9 mouse cellular contexts compared by ENCODE assay signal in genomic region chr19:59459811-59460241, GRCm38 (mm10). TPM values are rescaled to one million over a fixed set of nuclear protein-coding genes. Genes with fewer than 3 reads are reported as not detected.
DNase-seq lines count a peak whose midpoint lies in the region; ATAC-seq and TF ChIP-seq lines count a peak whose summit lies in the region.
"Had no signal": no experiment of that assay in that cellular context is flagged by ENCODE, and none has a peak within 500 bp of the region (broad histone marks: within the 10 kb centered on the region; RNA-seq: fewer than 3 reads in every experiment).

No protein-coding gene starts in this region.

- intact Hi-C loops in heart, postnatal 36 days (cut with DNase I) = loop anchor here (5.0 kb wide), 1 partner anchor 288 kb away; the partner anchor contains the start of gene Vax1
- intact Hi-C loops in left cerebral cortex, postnatal 10 days (cut with DNase I) = loop anchor here (5.0 kb wide), 1 partner anchor 482 kb away; the partner anchor contains the start of gene Rab11fip2

- no peak for ATAC-seq in heart, embryonic 11.5 days (replicated peaks; ENCODE audit: insufficient number of reproducible peaks, low FRiP score, low TSS enrichment)
- ATAC-seq in liver, embryonic 12.5 days = no peak

- no peak for TF ChIP-seq CTCF in bone marrow macrophage, adult 2 months (IDR thresholded peaks at IDR 0.05; ENCODE audit: low read depth, low read length)

- no peak overlapping the region for H3K27ac ChIP-seq in heart, embryonic 11.5 days (ENCODE audit: low read depth, low read length)
- no peak overlapping the region for H3K27ac ChIP-seq in bone marrow macrophage, adult 2 months (ENCODE audit: insufficient read depth, low read depth, low read length)
- no peak overlapping the region for H3K27ac ChIP-seq in liver, embryonic 12.5 days

- 2% methylated on average over 19 of the region's 19 CpGs for WGBS in heart, embryonic 11.5 days (ENCODE audit: insufficient replicate concordance)
- 1% methylated on average over 19 of the region's 19 CpGs for WGBS in liver, embryonic 12.5 days (ENCODE audit: insufficient replicate concordance)

- H3K9ac ChIP-seq in heart, embryonic 11.5 days (ENCODE audit: low read depth, low read length) = no peak overlapping the region
- no peak overlapping the region for H3K9ac ChIP-seq in liver, embryonic 12.5 days

- no peak for TF ChIP-seq POLR2A in bone marrow macrophage, adult 2 months (IDR thresholded peaks at IDR 0.05; ENCODE audit: borderline replicate concordance, low read depth, low read length)

- no peaks in the 10 kb centered on the region for H3K9me3 ChIP-seq in heart, embryonic 11.5 days (replicated peaks; ENCODE audit: control insufficient read depth, low read length)
- H3K9me3 ChIP-seq in liver, embryonic 12.5 days (replicated peaks) = no peaks in the 10 kb centered on the region

- no peak for DNase-seq in heart, adult 8-10 months (ENCODE audit: low spot score)
- peak; percentile 21 to 43 for DNase-seq in heart, postnatal 36 days
- DNase-seq in MN1 (ENCODE audit: low spot score) = no peak
- DNase-seq in ovary, postnatal 14 days (ENCODE audit: low spot score) = no peak
- no peak for DNase-seq in left cerebral cortex, postnatal 10 days (ENCODE audit: extremely low spot score in 1 of 2, low spot score in 2 of 2)

- H3K36me3 ChIP-seq in heart, embryonic 11.5 days (ENCODE audit: control insufficient read depth, insufficient read depth, low read length) = no peaks in the 10 kb centered on the region
- H3K36me3 ChIP-seq in liver, embryonic 12.5 days = no peaks in the 10 kb centered on the region

- peaks cover 97% of the 10 kb centered on the region for H3K27me3 ChIP-seq in heart, embryonic 11.5 days (ENCODE audit: control insufficient read depth, insufficient read depth, low read length)
- H3K27me3 ChIP-seq in liver, embryonic 12.5 days (replicated peaks) = peaks cover 100% of the 10 kb centered on the region

- peaks cover 8% of the 10 kb centered on the region; the same call in 1 of the 2 replicates for H3K4me1 ChIP-seq in heart, embryonic 11.5 days (ENCODE audit: control insufficient read depth, insufficient read depth, low read length)
- H3K4me1 ChIP-seq in bone marrow macrophage, adult 2 months (ENCODE audit: control insufficient read depth, insufficient read depth, low read length) = peaks cover 4% of the 10 kb centered on the region; the same call in 1 of the 2 replicates
- H3K4me1 ChIP-seq in liver, embryonic 12.5 days = peaks cover 7% of the 10 kb centered on the region

- peak overlapping the region; percentile 59; the same call in 1 of the 2 replicates for H3K4me2 ChIP-seq in heart, embryonic 11.5 days
- peak overlapping the region; percentile 48 for H3K4me2 ChIP-seq in liver, embryonic 12.5 days

- peak overlapping the region; percentile 38; the same call in 1 of the 2 replicates for H3K4me3 ChIP-seq in heart, embryonic 11.5 days (ENCODE audit: low read depth, low read length)
- peak overlapping the region; percentile 22; the same call in 1 of the 2 replicates for H3K4me3 ChIP-seq in bone marrow macrophage, adult 2 months (ENCODE audit: insufficient read depth, low read length)
- no peak overlapping the region for H3K4me3 ChIP-seq in liver, embryonic 12.5 days

RNA-seq across cellular contexts. Expression of gene Emx2, which starts 1.7 kb away (rescaled TPM):
- polyA plus RNA-seq in heart, embryonic 11.5 days (2014; fragmentation: Nextera tagmentation; extraction: Ambion mirVana) = 0.19 and 0.44 TPM in 2 replicates
- not detected for total RNA-seq in heart, adult 8-10 months (2022)
- polyA plus RNA-seq in bone marrow macrophage, adult 2 months (2012; ENCODE audit: insufficient read depth, insufficient read length, missing spikeins) = not detected in 2 replicates
- not detected for total RNA-seq in heart, postnatal 36 days (2021)
- 0.05 and 0.11 TPM in 2 replicates for polyA plus RNA-seq in liver, embryonic 12.5 days (2016; fragmentation: Nextera tagmentation; extraction: Ambion mirVana)
- 10 to 100 TPM in 1 of 2 experiments, 1 to 10 TPM in 1; 9.0 to 10.2 TPM for total RNA-seq in left cerebral cortex, postnatal 10 days (2021)
- total RNA-seq: hematopoietic stem cell, adult 5-6 weeks had no signal

Comparison
In these comparisons a context has a peak if more than half of its experiments do, and no peak if none do; other contexts are left out.
1. DNase-seq: peak in heart, postnatal 36 days (2 of 2); none in heart, adult 8-10 months (single experiment), MN1 (single experiment), ovary, postnatal 14 days (single experiment) and left cerebral cortex, postnatal 10 days (0 of 2).
2. RNA of gene Emx2, which starts 1.7 kb away (total RNA-seq): 9.0 to 10.2 TPM in left cerebral cortex, postnatal 10 days; not detected in heart, postnatal 36 days and not detected in heart, adult 8-10 months; every median in the first group is over 4 times any median in the second.